Mouse (Mus musculus) cerebellum, adult 2 months (tissue): Measurements from ENCODE around the gene Ppfibp2.

Experiments
- CTCF ChIP-seq: fragments of 200-500 bp; IDR thresholded peaks from 2 replicates; pipeline ENCODE4 v1.5.1; 2011; ENCODE audit warnings: low read depth, mild to moderate bottlenecking, control low read depth, low read length, moderate library complexity, borderline replicate concordance; ENCODE audit not compliant: insufficient read depth
- POLR2A ChIP-seq: fragments of 200-500 bp; IDR thresholded peaks from 2 replicates; pipeline ENCODE4 v1.6.1; 2011; ENCODE audit warnings: low read length, control low read depth, borderline replicate concordance; ENCODE audit not compliant: insufficient read depth

- no peak for TF ChIP-seq CTCF
- no peak for TF ChIP-seq POLR2A
Measured at GRCm38 (mm10) chr7:107656451-107656850, 61.4 kb downstream of the Ppfibp2 start.
